Mouse (Mus musculus) natural killer cell, adult 2 months (primary cell): ENCODE measurements around the gene Pla2g4e.
"Not testable (repeated sequence)": the region's sequence is repeated elsewhere in the genome, so short reads cannot be mapped to it uniquely, and the experiment has no call there.

Experiments used
- DNase-seq, 2 experiments: peaks; one replicate each; pipeline ENCODE4 v3.0.0; 2022; ENCODE audit warnings: low spot score in 2 of 2

Gene Pla2g4e

DNA sequence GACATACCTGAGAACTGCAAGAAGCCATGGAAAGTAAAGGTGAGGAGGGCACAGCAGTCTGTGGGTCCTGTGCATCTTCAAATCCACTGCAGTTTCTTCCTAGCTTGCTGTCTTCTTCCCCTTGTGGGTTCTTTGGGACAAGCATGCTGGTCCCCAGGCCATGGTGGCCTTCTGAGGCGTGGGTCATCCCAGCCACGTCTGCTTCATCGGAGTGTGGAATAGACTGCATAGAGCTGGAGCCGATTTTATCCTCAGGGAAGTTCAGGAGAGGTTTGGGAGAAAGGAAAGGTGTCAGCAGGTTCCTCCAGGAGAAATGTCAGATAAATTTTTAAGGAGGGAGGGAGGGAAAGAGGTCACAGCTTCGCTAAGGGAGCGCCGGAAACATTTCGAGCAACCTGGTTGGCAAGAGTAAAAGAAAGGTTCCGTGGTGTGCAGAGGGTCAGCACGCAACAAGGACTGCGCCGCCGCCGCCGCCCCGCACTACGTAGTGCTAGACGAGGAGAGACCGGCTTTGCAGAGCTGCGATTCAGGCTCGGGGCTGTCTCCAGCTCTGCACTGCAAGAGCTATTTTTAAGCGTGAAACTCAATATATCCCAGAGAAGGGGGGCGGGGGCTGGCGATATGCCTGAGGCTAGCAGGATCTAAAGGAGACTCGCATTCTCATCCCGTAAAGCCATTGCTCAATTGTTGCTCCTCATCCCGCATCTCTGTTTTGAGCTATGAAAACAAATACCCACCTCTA lies at the start of gene Pla2g4e:
Gene Pla2g4e (minus strand): TSS at position 657 of the 742 bp plus-strand sequence.
- no peak for DNase-seq

DNA sequence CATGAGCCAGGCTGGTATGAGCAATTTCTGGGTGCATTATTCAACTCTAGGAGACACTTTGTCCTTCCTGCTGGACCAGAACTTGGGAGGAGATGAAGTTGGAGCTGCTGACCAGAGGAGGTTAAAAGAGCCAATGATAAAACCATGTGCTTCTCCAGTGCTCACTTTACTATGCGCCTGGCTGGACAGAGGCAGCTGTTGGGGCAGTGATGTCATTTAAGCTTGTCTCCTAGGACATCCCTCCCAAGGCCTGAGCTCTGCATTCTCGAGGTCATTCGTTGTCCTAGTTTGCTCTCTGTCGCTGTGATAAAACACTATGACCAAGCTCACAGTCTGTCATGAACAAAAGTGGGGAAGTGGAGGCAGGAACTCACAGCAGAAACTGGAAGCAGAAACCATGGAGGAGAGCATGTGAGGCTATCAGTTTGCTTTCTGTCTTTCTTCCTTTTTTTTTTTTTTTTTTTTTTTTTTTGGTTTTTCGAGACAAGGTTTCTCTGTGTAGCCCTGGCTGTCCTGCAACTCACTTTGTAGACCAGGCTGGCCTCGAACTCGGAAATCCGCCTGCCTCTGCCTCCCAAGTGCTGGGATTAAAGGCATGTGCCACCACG lies 46.4 kb upstream of the Pla2g4e start:
- DNase-seq: no peak

DNA sequence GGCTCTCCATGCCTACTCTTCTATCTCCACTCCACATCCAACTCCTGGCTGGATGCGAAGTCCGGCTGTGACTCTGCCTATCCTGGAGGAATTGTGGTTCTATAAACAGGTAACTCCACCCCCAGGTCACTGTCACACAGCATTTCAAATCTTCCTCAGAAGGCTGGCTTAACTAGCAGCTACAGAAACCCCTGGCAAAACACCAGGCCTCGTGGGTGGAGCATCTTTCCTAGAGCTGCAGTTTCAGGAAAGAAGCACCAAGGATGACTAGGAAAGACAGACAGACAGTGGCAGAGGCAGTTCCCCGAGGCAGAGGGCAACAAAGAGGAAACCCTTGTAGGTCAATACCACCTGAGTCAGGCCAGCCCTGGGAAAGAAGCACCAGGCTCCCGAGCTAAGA lies 43.9 kb upstream of the Pla2g4e start, which contains the start of gene Pla2g4d:
Gene Pla2g4d (minus strand): TSS at position 203 of the 400 bp plus-strand sequence.
- DNase-seq: no peak

DNA sequence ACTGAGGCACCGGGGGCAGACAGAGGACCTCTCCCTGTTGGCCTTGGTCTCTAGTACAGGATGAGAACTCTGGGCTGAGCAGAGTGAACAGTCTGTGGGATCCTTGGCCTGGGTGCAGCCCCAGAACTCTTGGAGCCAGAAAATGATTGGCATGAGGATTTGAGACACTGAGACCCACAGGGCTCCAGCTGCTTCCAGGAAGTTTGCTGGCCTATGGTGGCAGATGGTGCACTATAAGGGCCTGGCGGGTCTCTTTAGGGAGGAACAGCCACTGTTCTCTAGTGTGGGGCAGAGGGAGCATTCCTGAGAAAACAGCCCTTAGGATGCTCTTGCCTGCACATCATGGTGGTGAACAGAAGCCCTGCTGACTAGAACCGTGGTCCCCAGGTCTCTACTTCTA lies 43.3 kb upstream of the Pla2g4e start:
- DNase-seq: no peak

DNA sequence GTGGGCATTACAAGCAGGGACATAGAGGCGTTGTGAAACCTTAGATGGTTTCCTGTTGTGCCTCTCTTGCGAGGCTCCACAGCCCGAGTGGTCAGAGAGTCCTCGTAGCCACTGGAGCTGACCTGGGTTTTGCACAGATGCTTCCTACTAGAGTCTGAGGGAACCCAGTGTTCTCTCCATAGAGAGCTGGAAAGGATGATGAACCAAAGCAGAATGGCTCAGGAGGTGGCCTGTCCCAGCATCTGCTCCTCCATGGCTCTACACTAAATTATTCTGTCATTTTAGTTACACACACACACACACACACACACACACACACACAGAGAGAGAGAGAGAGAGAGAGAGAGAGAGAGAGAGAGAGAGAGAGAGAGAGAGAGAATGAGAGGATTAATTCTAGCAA lies 40.5 kb upstream of the Pla2g4e start:
- no peak for DNase-seq

DNA sequence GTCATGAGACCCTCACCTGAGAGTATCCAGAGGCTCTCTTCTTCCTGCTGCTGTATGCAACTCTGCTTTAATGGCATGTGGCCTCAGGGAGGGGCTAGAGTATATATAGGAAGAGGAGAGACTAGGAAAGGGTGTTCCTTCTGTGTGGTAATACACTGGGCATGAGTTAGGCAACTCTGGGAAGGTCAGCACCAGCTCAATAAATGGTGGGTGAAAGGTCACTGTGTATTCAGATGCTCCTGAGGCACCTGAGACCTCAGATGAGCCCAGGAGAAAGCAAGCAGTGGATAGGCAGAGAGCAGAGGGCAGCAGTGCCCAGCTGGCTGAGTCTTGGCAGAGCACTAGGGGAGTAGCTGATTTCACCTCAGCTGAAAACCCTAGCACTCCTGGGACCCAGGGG lies 39.6 kb upstream of the Pla2g4e start:
- no peak for DNase-seq

DNA sequence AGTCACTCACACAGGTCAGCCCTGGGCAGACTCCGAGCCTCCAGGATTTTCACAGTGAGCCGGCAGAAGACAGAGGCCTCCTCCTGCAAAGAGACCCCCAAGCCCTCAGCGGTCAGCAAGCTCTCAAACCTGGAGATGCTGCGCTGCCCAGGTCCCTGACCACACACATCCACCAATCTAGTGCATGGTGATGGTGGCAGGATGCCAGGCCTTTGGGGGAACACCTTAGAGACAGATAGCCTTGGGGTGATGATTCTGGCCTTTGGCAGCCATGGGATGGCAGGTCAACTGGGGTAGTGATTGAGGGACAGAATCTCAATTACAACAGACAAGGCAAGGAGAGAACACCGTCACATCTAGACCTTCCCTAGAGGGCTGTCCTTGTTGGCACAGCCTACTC lies 39.0 kb upstream of the Pla2g4e start:
- DNase-seq: no peak

DNA sequence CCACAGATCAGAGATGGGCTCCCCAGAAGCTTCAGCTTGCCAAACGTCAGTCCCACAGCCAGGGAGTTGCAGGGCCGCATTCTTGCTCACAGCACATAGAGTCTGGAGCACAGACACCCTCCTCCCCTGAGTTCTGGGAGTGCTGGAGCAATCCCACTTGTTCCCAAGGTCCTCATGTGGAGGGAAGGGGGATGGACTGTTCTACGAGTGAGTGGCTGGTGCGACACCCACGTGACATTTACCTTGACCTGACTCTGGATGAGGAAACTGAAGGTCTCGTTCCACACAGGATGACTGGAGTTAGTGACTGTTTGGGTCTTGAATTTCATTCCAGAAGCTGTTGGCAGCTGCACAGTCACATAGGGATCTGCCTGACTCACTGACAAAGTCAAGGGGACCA lies 38.4 kb upstream of the Pla2g4e start:
- no peak for DNase-seq

DNA sequence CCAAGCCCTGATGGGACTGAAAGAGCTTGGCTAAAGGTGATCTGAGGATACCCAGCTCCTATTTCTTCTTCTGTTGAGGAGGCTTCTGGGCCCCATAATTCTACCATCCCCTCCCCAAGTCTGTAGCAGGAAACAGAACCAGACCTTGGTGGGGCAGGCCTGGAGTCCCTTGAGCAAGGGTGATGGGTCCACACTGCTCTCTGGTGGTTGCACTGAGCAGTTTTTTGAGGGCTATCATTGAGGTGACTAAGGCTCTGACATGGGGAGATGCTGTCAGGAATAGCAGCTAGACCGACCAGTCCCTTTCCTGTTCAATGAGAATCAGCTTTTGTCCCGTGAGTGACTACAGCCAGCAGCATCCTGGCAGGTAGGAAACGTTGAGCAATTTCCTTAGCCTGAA lies 36.1 kb upstream of the Pla2g4e start:
- no peak for DNase-seq

DNA sequence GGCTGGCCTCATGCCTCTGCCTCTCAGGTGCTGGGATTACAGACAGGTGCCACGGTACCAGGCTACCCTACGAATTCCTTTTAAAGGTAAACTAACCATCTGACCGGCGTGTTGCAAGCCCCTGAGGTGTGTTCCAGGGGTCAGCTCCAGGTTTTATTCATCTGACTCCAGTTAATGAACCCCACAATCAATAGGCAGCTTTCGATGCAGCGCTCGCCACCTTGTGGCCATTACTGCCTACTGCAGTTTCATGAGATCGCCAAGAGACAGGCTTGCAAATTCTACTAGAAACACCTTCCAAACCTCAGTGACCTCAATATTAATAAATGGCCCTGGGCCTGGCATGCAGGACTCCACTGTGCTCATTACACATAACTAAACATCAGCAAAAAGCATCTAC lies 34.8 kb upstream of the Pla2g4e start:
- DNase-seq: peak; percentile 25 to 42

DNA sequence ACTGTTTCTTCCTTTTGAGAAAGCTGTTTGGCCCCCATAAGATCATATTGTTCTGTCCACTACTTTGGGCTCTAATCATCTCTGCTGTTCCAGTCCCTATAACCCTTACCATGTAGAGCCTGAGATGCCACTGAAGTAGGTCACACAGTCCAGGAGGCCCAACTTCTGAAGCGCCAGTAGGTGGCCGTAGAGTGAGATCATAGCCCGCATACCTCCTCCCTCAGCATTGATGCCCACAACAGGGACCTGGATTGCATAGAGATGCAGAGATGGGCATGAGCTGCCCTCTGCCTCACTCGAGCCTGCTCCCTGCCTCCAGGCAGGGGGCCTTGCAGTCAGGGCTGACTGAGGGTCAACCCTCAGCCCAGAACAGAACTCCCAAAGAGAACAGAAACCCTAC lies 31.8 kb upstream of the Pla2g4e start:
- no peak for DNase-seq

DNA sequence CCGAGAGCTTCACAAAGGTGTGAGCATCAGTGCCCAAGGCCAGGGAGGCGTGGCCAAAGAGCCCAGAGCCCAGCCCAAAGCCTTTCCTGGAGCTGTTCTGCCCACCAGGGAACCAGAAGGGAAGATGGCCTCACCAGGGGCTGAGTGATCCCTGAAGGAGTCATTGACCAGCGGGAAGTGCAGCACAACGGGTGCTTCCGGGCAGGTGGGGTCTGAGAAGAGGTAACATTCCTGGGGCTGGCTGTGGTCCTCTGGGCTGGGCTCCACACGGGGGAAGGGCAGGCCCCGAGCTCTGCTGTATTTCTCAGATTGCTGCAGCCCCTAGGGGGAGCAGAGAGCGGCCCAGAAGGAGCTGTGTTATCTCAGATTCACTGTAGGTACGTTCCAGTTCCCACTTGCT lies 23.5 kb upstream of the Pla2g4e start:
- no peak for DNase-seq

DNA sequence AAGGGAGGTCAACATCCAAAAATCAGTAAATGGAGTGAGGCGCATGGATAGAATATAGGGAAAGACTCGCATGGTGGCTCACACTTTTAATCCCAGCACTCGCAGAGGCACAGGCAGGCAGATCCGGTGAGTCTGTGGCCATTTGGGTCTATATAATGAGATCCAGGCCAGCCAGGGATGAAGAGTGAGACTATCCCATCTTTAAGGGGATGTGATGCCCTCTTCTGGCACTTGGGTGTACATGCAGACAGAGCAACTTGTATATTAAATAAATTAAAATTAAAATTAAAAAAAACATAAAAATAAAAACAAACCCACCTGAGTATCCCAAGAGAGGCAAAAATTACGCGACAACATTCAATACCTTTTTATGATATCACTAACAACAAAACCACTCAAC lies 20.4 kb upstream of the Pla2g4e start:
- no peak for DNase-seq

DNA sequence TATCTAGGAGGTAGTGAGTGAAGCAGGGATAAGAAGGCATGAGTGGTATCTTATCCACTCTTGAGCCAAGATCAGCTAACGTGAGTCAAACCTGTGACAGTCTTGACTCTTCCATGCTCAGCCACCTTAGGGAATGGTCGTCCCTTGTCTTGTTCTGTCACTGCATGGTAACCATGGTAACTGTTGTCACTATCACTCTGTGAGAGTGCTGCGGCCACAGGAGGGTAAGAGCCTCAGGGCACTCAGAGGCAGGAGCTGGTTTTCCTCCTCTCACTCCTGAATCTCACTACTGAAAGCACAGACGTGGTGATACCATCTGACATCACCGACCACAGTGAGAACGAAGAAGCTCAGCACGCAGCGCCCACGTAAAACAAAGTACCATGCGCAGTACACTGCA lies 19.7 kb upstream of the Pla2g4e start:
- no peak for DNase-seq

DNA sequence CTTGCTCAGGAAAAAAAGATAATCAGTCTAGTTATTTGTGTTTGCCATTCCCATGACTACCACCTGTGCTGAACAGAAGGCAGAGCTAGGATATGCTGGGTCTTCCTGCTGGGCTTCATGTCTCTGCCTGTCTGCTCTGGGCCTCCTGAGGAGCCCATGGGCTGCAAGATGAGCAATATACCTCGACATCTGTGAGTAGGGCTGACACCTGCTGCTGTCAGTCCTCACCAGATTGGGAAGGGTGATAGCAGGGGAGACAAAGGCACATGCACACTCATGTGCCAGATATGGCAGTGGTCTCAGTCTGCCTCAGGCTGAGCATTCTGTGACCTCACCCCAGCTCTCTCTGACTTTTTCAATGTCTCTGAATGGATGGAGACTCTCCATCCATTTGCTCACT lies 17.7 kb upstream of the Pla2g4e start:
- no peak for DNase-seq

DNA sequence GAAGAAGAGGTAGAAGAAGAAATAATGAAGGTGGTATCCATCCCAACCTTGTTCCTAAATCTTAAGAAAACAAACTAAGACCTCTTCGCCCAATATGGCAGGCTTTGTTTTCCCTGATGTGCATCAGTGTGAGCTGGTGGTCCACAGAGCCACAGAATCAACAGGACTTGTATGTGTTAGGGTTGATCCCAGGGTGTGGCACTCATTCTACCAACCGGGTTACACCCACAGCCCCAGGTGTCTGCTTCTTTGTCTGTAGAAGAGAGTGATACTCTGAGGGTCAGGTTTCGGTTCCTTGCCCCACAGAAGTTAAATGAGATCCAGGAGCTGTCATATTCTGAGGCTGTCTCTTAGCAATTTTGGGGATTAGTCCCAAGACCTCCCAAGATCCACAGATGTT lies 16.2 kb upstream of the Pla2g4e start:
- no peak for DNase-seq

DNA sequence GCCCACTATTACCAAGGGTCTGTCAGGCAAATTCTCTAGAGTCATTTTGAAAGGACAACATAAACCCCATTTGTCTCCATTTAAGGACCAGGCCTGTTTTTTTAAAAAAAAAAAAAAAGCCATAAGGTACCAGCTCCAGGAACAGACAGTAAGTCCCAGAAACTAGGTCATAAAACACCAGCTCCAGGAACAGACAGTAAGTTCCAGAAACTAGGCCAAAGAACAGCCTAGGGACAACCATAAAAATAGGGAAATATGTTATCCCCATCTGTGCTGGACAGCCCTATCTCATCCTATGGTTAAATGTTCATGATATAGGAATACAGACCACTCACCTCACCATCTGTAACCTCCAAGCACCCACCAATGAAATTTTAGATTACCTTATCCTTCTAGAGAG lies 11.1 kb upstream of the Pla2g4e start:
- no peak for DNase-seq

DNA sequence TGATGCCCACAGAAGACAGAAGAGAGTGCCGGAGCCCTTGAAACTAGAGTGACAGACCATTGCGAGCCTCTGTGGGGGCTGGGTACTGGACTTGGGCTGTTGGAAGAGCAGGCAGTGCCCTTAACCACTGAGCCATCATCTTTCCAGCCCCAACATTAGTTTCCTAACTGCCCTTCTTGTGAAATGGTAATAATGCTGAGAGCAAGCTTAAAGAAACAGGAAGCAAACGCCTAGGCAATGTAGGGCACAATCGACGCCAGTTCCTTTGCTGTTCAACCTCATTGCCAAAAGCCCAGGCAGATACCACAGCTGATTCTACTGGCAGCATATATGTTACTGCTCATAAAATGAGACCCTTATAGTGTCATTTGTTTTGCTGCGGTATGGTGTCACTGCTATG lies 7.5 kb upstream of the Pla2g4e start:
- no peak for DNase-seq

DNA sequence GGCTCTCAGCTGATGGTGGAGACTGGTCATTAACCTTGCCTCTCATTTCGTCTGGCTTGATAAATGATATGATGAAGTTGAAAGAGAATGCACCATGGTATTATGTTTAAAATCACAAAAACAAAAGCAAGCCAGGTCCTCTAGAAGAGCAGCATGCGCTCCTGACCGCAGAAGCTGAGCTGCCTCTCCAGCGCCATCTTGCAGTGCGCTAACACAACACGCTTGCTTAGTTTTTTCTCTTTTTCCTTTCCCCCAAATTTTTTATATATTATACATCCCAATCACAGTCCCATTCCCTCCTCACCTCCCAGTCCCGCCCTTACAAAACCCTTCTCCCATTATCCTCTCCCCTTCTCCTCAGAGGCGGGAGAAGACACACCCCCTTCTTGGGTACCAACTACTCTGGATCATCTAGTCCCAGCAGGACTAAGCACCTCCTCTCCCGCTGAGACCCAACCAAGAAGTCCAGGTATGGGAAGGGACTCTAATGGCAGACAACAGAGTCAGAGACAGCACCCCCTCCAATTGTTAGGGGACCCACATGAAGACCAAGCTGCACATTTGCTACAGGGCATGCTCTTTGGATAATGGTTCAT lies 384 bp upstream of the Pla2g4e start:
- DNase-seq: no peak

DNA sequence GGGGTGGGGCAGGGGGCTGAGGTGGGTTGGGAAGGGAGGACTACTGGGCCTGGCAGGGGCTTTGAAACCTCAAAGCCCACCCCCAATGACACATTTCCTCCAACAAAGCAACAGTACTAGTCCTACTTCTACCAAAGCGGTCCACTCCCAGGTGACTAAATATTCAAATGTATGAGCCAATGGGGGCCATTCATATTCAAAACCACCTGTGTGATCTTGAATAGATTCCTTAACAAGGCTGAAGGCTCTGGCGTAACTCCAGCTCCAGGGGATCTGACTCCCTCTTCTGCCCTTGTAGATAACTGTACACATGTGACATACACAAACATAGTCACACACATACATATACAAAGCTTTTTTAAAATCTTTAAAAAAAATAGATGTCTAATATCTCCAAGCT lies 1.1 kb downstream of the Pla2g4e start:
- DNase-seq: no peak

DNA sequence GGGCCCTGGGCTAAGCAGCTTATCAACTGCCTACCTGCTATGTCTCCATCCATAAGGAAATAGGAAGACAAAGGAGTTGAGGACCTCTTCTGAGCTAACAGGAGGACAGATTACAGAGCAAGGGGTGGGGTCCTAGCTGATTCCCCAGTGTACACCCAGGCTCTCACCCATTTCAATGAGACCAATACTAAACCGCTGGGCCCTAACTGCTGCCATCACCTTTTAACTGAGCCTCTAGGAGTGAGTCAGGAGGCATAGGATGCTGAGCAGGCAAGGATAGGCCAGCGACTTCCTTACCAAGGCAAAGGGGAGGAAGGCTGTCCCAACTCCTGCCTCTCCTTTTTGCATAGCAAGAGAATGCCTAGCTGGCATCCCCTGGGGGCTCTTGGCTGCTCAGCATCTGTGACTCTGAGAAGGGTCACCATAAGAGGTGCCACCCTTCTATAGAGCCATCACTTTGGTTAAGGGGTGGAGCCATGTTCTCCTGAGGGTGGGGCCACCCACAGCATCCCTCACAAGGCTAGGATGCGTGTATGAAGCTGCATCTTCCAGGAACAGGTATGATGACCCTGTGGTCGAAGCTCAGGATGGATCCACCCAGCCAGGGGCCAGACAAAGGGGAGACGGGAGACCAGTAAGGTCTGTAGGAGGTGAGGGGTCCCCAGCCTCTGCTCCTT lies 2.2 kb downstream of the Pla2g4e start:
- no peak for DNase-seq

DNA sequence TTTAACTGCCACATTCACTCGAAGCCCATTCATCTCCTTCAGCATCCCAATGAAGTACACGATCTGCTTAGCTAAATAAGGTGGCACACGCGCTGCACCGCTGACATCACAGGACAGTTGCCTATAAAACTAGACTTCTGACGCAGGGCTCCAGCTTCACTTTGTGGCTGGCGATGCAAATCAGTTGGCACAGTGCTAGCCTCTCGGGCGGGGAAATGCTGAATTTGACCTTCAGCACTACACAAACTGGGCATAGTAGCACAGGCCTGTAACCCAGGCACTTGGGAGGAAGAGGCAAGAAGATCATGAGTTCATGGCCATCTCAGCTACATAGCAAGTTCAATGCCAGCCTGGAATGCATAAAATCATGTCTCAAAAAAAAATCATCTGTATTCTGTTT lies 6.4 kb downstream of the Pla2g4e start:
- DNase-seq: not testable (repeated sequence)

DNA sequence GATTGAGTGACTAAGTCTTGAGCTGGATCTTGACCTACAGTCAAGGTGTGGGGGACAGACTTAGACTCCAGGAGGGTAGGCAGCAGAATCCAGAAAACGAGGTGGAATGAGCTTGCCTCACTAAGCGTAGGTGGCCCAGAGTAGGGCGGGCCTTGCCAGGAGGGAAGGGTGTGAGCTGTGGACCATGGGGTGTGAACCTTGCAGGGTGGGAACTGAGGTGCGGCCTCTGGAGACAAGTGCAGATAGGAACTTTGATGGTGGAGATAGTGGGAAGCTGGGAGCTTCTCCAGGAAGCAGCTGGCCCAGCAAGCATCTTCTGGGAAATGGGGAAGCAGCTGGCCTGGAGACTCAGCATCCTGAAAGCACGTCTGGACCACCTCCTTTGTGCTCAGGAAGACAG lies 7.4 kb downstream of the Pla2g4e start:
- no peak for DNase-seq
